Mouse (Mus musculus) hindbrain, embryonic 11.5 days (tissue): ENCODE data around the gene Ak6. TPM values are rescaled to one million over a fixed set of nuclear protein-coding genes. Genes with fewer than 3 reads are reported as not detected.

Experiments
- ATAC-seq: fragments of 200-750 bp; cut with Nextera tagmentation; 2 replicates; pipeline ENCODE4 v1.8.0; 2017; ENCODE audit warnings: mild to moderate bottlenecking, moderate TSS enrichment, moderate library complexity; ENCODE audit not compliant: low FRiP score
- DNase-seq: peaks from one replicate; pipeline ENCODE4 v3.0.0-alpha.2; 2015; ENCODE audit warnings: low spot score
- H3K27ac ChIP-seq: fragments of 300-500 bp; sonication (generic); 2 replicates; pipeline ENCODE4 v1.5.1; 2014; ENCODE audit warnings: mild to moderate bottlenecking, low read depth, low read length
- H3K27me3 ChIP-seq: fragments of 300-500 bp; sonication (generic); 2 replicates; pipeline ENCODE4 v1.6.1; 2014; ENCODE audit warnings: mild to moderate bottlenecking, low read length, moderate library complexity, mixed read lengths; ENCODE audit not compliant: control insufficient read depth, insufficient read depth
- H3K36me3 ChIP-seq: fragments of 300-500 bp; sonication (generic); 2 replicates; pipeline ENCODE4 v1.6.1; 2014; ENCODE audit warnings: mild to moderate bottlenecking, low read length, moderate library complexity, mixed read lengths; ENCODE audit not compliant: control insufficient read depth, insufficient read depth
- H3K4me1 ChIP-seq: fragments of 300-500 bp; sonication (generic); replicated peaks from 2 replicates; pipeline ENCODE4 v1.6.1; 2014; ENCODE audit warnings: low read length, mixed read lengths; ENCODE audit not compliant: control insufficient read depth, insufficient read depth
- H3K4me2 ChIP-seq: fragments of 300-500 bp; sonication (generic); replicated peaks from 2 replicates; pipeline ENCODE4 v1.6.1; 2014; ENCODE audit warnings: mild to moderate bottlenecking, low read depth, low read length
- H3K4me3 ChIP-seq: fragments of 300-500 bp; sonication (generic); 2 replicates; pipeline ENCODE4 v1.5.1; 2014; ENCODE audit warnings: low read depth, low read length
- H3K9ac ChIP-seq: fragments of 300-500 bp; sonication (generic); 2 replicates; pipeline ENCODE4 v1.6.1; 2014; ENCODE audit warnings: low read depth, low read length
- H3K9me3 ChIP-seq: fragments of 300-500 bp; sonication (generic); 2 replicates; pipeline ENCODE4 v1.6.1; 2016; ENCODE audit warnings: low read length; ENCODE audit not compliant: control insufficient read depth
- WGBS: fragments of 180-500 bp; shearing (Covaris S2); extraction: QIAGEN DNeasy Blood & Tissue Kit; methylation state at CpG from one replicate; pipeline ENCODE4 v1.1.7; 2014; 5-methylcytosine and 5-hydroxymethylcytosine counted together
- polyA plus RNA-seq: library from polyadenylated mRNA; unstranded; fragments of >200 nt; fragmentation: Nextera tagmentation; extraction: Ambion mirVana; gene quantifications from 2 replicates; pipeline ENCODE4 v1.2.1, GENCODE M21; 2014

Gene Ak6
- polyA plus RNA-seq, 1 experiment from 2014 or later = 315 TPM

DNA sequence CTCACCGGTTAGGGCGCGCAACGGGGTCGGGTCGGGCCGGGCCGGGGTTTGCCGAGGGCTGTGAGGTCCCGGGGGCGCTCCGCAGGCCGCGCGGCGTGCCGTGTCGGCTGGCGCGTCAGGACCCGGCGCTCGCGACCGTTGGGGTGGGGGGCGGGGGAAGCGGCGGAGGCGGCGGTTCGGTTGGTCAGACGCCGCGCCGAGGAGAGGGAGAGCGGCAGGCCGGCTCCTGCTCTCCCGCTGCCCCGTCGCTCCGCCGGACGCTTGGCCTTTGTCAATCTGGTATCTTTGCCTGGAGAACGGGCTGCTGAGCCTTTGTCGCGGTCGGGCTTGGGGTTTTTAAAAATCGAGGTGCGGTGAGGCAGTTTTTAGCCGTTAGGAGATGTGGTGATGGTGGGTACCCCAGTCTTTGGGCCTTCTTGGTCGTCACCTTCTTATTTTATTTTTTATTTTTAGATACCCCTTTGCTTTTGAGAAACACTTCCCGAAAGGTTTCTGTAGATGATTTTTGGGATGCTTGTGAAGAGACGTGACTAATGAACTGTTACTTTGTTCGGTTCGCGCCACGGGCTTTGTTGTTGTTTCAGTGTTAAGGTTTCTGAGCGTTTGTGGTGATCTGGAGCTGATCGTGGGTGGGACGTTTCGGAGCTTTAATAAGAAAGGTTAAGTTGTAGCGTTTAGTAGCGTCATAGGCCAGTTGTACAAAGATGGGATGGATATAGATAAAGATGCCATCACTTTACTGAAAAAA lies 834 bp downstream of the Ak6 start, which contains the start of gene Taf9:
TSS of gene Taf9 (plus strand) at position 141 of the 748 bp plus-strand sequence.
- no peaks in the 10 kb centered on the region for H3K36me3 ChIP-seq
- peak within 1 kb of the TSS; percentile 92 for H3K4me3 ChIP-seq
- DNase-seq (no peak), ATAC-seq (no peak; the same call in 1 of the 2 replicates)
- H3K9me3 ChIP-seq = no peaks in the 10 kb centered on the region
- no peaks in the 10 kb centered on the region for H3K27me3 ChIP-seq
- H3K4me1 ChIP-seq = no peaks in the 10 kb centered on the region; the same call in 1 of the 2 replicates
- peak within 1 kb of the TSS; percentile 83 for H3K4me2 ChIP-seq
- under 1% methylated on average over 43 of the region's 63 CpGs for WGBS
- peak within 1 kb of the TSS; percentile 91 for H3K27ac ChIP-seq
- peak within 1 kb of the TSS; percentile 88 for H3K9ac ChIP-seq

DNA sequence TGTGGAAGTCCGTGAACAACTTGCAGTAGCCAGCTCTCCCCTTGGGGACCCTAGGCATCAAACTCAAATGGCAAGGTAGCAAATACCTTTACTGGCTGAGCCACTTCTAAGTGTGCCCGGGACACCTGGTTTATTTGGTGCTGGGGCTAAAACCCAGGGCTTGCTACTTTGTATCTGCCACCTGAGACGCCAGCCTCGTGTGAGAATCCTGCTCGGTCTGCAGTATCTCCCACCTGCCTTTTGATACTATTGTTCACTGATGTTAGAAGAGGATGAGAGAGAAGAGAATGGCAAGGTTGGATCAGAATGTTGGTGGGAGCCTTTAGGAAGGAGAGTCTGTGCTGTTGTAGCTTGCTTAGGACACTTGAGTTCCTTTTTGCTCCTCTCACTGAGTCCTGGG lies 7.3 kb downstream of the Ak6 start:
- no peak overlapping the region for H3K4me2 ChIP-seq
- H3K4me1 ChIP-seq = no peaks in the 10 kb centered on the region
- ATAC-seq (no peak), DNase-seq (no peak)
- 94% methylated on average over 5 of the region's 5 CpGs for WGBS
- H3K9me3 ChIP-seq = no peaks in the 10 kb centered on the region
- no peaks in the 10 kb centered on the region for H3K36me3 ChIP-seq
- H3K9ac ChIP-seq = no peak overlapping the region
- no peak overlapping the region for H3K4me3 ChIP-seq
- no peaks in the 10 kb centered on the region for H3K27me3 ChIP-seq
- no peak overlapping the region for H3K27ac ChIP-seq

DNA sequence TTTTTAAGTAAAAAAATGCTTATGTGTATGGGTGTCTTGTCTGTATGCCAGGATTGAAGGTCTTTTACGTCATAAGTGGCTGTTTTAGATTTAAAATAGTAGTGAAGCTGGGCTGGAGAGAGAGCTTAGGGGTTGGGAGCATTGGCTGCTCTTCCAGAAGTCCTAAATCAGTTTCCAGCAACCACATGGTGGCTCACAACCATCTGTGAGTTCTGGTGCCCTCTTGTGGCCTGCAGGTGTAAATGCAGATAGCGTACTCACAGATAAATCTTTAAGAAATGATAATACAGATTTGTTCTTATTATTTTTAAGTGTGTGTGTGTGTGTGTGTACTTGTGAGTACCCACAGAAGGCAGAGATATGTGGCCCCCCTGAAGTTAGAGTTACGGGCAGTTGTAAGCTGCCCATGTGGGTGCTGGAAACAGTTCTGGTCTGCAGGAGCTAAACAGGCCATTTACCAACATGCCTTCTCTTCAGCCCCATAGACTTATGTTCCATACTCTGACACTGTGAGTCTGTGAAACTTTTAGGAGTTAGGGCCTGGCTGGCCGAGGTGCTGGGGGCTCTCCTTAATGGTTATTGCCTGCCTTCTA lies 9.2 kb downstream of the Ak6 start:
- Histone ChIP-seq H3K4me1 (no peaks in the 10 kb centered on the region), H3K36me3 (no peaks in the 10 kb centered on the region), H3K27me3 (no peaks in the 10 kb centered on the region), H3K4me2 (no peak overlapping the region), H3K27ac (no peak overlapping the region), H3K9me3 (no peaks in the 10 kb centered on the region), H3K9ac (no peak overlapping the region), H3K4me3 (no peak overlapping the region)
- 56% methylated on average over 4 of the region's 4 CpGs for WGBS
- ATAC-seq (peak; percentile 47), DNase-seq (peak; percentile 79)

DNA sequence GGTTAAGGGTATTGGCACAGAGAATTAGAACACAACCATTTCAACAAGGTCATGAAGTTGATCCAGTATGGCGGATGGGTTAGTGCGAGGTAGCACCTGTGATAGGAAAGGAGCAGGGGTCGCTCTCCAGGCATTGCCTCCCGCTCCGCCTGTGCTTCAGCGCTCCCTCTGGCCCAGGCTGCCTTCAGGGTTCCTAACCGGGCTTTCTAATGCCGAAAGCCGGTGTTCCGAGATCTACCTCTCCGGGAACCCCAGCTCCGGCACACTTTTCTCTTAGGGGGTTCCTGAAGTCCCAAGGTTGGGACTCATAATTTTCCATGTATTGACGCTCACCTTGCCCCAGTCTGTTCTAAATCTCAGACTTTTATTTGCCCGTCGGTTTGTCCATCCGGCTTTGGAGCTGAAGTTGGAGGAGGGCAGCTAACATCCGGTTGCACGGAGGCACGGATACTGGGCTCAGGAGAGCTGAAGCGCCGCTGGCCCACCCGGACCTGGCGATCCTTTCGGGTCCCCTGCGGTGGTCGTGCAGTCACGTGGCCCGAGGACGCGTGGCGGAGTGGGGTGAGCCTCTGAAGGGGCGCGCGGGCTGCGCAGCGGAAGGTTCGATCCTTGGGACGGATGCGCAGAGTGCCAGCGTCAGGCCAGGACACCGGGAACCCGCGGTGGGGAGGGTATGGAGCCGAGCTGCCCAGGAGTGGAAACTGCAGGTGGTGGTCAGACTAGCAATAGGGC lies 18.7 kb downstream of the Ak6 start, which contains the start of gene Ccdc125:
TSS of gene Ccdc125 (plus strand) at position 427 of the 732 bp plus-strand sequence.
- H3K4me2 ChIP-seq = peak within 1 kb of the TSS; percentile 68
- no peak within 1 kb of the TSS for H3K27ac ChIP-seq
- 0 out of 2 replicates have a peak, but pooled peaks cover 2% of the 10 kb centered on the region for H3K4me1 ChIP-seq
- peak within 1 kb of the TSS; percentile 47 for H3K4me3 ChIP-seq
- WGBS = 1% methylated on average over 44 of the region's 44 CpGs
- H3K9ac ChIP-seq = peak within 1 kb of the TSS; percentile 63; the same call in 1 of the 2 replicates
- H3K27me3 ChIP-seq = no peaks in the 10 kb centered on the region
- peak; percentile 76 for ATAC-seq
- H3K9me3 ChIP-seq = no peaks in the 10 kb centered on the region
- peak; percentile 68 for DNase-seq
- H3K36me3 ChIP-seq = 0 out of 2 replicates have a peak, but pooled peaks cover 2% of the 10 kb centered on the region

DNA sequence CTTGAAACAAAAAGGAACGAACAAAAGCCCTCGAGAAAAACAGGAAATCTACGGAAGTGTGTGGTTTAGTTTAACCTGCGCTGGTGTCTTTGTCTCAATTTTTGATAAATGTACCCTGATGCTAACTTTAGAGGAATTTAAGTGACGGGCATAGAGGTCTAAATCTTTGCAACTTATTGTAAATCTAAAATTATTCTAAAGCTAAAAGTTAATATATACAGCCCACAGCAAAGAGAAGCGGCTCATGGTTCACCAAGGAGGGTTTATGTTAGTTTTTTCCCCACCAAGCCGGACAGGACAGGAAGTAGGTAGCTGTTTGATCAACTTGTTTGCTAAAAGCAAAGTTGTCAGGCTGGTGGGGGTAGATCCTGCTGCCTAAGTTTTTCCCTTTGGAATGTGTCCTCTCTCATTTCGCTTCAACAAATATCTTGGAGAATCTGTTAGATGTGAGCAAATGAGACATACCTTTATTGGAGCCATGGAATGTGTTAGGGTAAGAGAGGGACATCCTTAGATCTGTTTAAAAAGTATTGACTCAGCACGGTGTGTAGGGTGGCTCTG lies 19.5 kb downstream of the Ak6 start:
- H3K9me3 ChIP-seq = no peaks in the 10 kb centered on the region
- H3K27ac ChIP-seq = no peak overlapping the region
- H3K4me2 ChIP-seq = peak overlapping the region; percentile 68
- 61% methylated on average over 9 of the region's 9 CpGs for WGBS
- DNase-seq (peak; percentile 8), ATAC-seq (no peak)
- H3K9ac ChIP-seq = no peak overlapping the region; the same call in 1 of the 2 replicates
- H3K4me3 ChIP-seq = peak overlapping the region; percentile 47
- 0 out of 2 replicates have a peak, but pooled peaks cover 2% of the 10 kb centered on the region for H3K36me3 ChIP-seq
- H3K4me1 ChIP-seq = 0 out of 2 replicates have a peak, but pooled peaks cover 2% of the 10 kb centered on the region
- no peaks in the 10 kb centered on the region for H3K27me3 ChIP-seq

DNA sequence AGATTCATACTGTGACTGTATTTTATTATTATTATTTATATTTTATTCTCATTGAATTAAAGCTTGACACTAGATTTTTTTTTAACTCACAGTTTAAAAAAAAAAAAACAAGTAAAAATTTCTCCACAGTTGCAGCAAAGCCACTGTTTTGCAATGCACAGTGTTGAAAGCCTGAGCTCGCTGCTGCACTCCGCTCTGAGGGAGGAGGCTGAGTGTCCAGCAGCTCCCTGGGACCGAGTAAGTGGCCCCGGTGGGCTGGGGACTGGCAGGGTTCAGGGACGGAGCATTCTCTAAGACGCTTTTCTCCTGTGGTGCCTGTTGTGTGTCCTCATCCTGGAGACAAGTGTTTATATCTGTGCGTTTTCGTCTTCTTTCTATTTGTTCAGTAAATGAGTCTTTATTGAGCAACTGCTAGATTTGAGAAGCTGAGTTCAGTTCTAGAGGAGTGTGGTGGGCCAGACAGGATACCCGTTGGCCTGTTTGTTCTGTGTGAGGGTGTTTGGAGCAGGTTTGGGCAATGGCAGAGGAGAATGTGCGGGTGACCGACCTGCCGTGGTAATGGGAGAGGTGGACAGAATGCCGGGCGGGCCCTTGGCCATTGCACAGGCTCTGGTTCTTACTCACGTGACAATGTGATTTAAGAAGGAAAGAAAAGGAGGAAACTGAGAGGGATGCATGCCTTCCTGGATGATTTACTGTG lies 25.3 kb downstream of the Ak6 start:
- no peaks in the 10 kb centered on the region for H3K36me3 ChIP-seq
- no peak overlapping the region for H3K4me3 ChIP-seq
- no peaks in the 10 kb centered on the region for H3K4me1 ChIP-seq
- H3K27me3 ChIP-seq = no peaks in the 10 kb centered on the region
- no peak for ATAC-seq
- no peak overlapping the region for H3K27ac ChIP-seq
- 85% methylated on average over 15 of the region's 15 CpGs for WGBS
- no peaks in the 10 kb centered on the region for H3K9me3 ChIP-seq
- H3K9ac ChIP-seq = no peak overlapping the region
- no peak overlapping the region for H3K4me2 ChIP-seq
- no peak for DNase-seq

DNA sequence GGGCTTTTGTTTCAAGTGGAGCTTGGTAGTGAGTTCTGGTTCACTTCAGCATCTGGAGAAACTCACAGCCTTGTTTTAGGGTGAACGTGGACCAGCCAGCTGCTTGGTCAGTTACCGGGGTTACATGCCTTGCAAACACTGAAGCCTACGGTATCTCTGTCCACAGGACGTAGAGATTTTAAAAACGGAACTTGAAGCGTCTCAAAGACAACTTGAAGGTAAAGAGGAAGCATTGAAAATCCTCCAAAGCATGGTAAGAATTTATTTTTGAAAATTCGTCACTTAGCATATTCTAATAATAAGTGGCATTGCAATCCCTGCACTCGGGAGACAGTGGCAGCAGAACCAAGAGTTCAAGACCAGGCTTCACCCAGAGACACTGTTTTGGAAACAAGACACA lies 30.8 kb downstream of the Ak6 start:
- 91% methylated on average over 8 of the region's 8 CpGs for WGBS
- no peaks in the 10 kb centered on the region for H3K27me3 ChIP-seq
- H3K36me3 ChIP-seq = no peaks in the 10 kb centered on the region
- H3K9me3 ChIP-seq = no peaks in the 10 kb centered on the region
- DNase-seq (no peak), ATAC-seq (no peak)
- no peak overlapping the region for H3K4me2 ChIP-seq
- H3K27ac ChIP-seq = no peak overlapping the region
- no peaks in the 10 kb centered on the region for H3K4me1 ChIP-seq
- no peak overlapping the region for H3K9ac ChIP-seq
- no peak overlapping the region for H3K4me3 ChIP-seq

DNA sequence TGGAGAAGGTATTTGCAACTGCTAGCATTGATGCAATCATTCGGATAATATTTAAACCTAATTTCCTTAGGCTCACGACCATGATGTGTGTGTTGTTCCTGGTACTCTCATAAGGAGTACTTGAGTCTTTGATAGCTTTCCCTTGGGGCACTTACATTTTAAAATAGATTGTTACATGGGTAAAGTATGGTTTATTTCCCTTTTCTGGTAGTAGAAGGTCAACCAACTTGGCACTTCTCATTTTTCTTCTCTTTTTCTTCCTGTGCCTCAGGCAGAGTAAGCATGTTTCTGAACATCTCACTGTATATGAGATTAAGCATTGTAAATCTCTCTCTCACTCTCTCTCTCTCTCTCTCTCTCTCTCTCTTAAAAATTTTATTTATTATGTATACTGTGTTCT lies 32.1 kb downstream of the Ak6 start:
- H3K27me3 ChIP-seq = no peaks in the 10 kb centered on the region
- 85% methylated on average over 2 of the region's 2 CpGs for WGBS

More for the DNA sequence above, 32.1 kb downstream of the Ak6 start:
- Histone ChIP-seq H3K4me3 (no peak overlapping the region), H3K27ac (no peak overlapping the region), H3K9me3 (no peaks in the 10 kb centered on the region), H3K9ac (no peak overlapping the region), H3K36me3 (no peaks in the 10 kb centered on the region), H3K4me2 (no peak overlapping the region), H3K4me1 (no peaks in the 10 kb centered on the region)
- DNase-seq = no peak
- no peak for ATAC-seq
